Mouse (Mus musculus): ENCODE data around the gene 1700029F12Rik. TPM values are rescaled to one million over a fixed set of nuclear protein-coding genes. Genes with fewer than 3 reads are reported as not detected.

Gene 1700029F12Rik
- polyA plus RNA-seq, 1 experiment from 2014 or later: not detected

GRCm38 (mm10) chr13:97017711-97018110 lies 16.5 kb downstream of the 1700029F12Rik start:
- no peak for ATAC-seq (replicated peaks)
- no peak overlapping the region for H3K4me2 ChIP-seq
- H3K4me1 ChIP-seq: no peaks in the 10 kb centered on the region
- no peak overlapping the region for H3K27ac ChIP-seq
- H3K27me3 ChIP-seq (replicated peaks): no peaks in the 10 kb centered on the region
- H3K36me3 ChIP-seq (replicated peaks): no peaks in the 10 kb centered on the region
- 86% methylated on average over 3 of the region's 3 CpGs for WGBS
- no peaks in the 10 kb centered on the region for H3K9me3 ChIP-seq
- no peak overlapping the region for H3K4me3 ChIP-seq
- no peak overlapping the region for H3K9ac ChIP-seq

GRCm38 (mm10) chr13:97014366-97014765 lies 19.8 kb downstream of the 1700029F12Rik start:
- no peak overlapping the region for H3K9ac ChIP-seq
- no peak overlapping the region for H3K4me3 ChIP-seq
- H3K27me3 ChIP-seq (replicated peaks): no peaks in the 10 kb centered on the region
- no peak overlapping the region for H3K4me2 ChIP-seq
- no peaks in the 10 kb centered on the region for H3K36me3 ChIP-seq (replicated peaks)
- H3K4me1 ChIP-seq: no peaks in the 10 kb centered on the region
- no peak for ATAC-seq (replicated peaks)
- no peaks in the 10 kb centered on the region for H3K9me3 ChIP-seq
- 90% methylated on average over 4 of the region's 4 CpGs for WGBS
- no peak overlapping the region for H3K27ac ChIP-seq

DNA sequence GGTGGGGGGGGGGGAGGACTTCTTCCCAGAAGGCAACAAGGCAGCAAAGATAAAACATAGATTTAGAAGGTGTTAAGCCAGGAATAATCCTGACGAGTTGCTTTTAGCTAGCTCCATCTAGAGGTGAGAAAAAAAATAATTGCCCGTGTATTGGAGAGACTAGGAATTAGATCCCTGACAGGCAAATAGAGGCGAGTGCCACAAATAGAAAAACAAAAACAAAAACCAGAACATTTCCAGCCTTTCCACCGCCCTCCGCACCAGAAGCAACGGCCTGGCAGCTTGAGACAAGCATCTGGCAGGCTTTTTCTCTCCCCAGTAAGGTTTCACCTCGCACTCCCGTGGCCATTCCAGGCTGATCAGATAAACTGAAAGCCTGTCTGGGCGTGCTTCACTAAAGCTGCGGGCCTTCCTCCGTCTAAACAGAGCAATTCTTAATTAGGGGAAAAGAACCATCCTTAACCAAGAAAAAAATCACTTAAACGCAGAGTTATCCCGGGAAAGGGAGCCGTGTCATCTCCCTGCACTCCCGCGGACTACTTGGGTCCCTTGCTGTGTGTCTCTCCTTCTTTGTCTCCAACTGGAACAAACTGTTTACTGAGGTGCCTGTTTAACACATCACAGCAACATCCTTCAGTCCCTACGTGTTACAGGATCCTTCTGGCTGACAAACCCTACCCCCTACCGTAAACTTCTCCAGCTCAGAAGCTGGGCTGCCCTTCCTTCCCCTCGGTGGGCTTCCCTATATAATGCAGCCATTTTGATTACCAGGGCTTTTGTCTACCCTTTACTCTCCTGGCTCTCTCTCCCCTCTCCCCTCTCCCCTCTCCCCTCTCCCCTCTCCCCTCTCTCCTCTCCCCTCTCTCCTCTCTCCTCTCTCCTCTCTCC lies 25.7 kb downstream of the 1700029F12Rik start:
- 2% methylated on average over 19 of the region's 19 CpGs for WGBS
- Histone ChIP-seq H3K4me3 (peak overlapping the region; percentile 41), H3K27me3 (replicated peaks) (no peaks in the 10 kb centered on the region), H3K4me2 (peak overlapping the region; percentile 85), H3K9me3 (no peaks in the 10 kb centered on the region), H3K4me1 (peaks cover 11% of the 10 kb centered on the region), H3K9ac (peak overlapping the region; percentile 49), H3K36me3 (replicated peaks) (no peaks in the 10 kb centered on the region), H3K27ac (peak overlapping the region; percentile 77)
- ATAC-seq (replicated peaks): peak; percentile 92

- 1% methylated on average over 19 of the region's 21 CpGs for WGBS
- peaks cover 11% of the 10 kb centered on the region for H3K4me1 ChIP-seq
- peak; percentile 95 for ATAC-seq (replicated peaks)
- H3K27me3 ChIP-seq (replicated peaks): no peaks in the 10 kb centered on the region
- H3K27ac ChIP-seq: peak overlapping the region; percentile 69
- H3K4me2 ChIP-seq: peak overlapping the region; percentile 85
- peak overlapping the region; percentile 33 for H3K9ac ChIP-seq
- no peaks in the 10 kb centered on the region for H3K9me3 ChIP-seq
- H3K4me3 ChIP-seq: peak overlapping the region; percentile 41
- H3K36me3 ChIP-seq (replicated peaks): no peaks in the 10 kb centered on the region
These were observed 26.5 kb downstream of the 1700029F12Rik start for GRCm38 (mm10) chr13:97007501-97008265.

- Histone ChIP-seq H3K4me2 (peak overlapping the region; percentile 85), H3K27me3 (replicated peaks) (no peaks in the 10 kb centered on the region), H3K4me3 (peak overlapping the region; percentile 41; the same call in 1 of the 2 replicates), H3K27ac (no peak overlapping the region), H3K36me3 (replicated peaks) (no peaks in the 10 kb centered on the region), H3K9ac (no peak overlapping the region), H3K9me3 (no peaks in the 10 kb centered on the region), H3K4me1 (peaks cover 11% of the 10 kb centered on the region)
- no peak for ATAC-seq (replicated peaks)
- WGBS: 51% methylated on average over 2 of the region's 2 CpGs
These were observed 27.4 kb downstream of the 1700029F12Rik start for GRCm38 (mm10) chr13:97006784-97007183.

GRCm38 (mm10) chr13:96997080-96997479 lies 37.1 kb downstream of the 1700029F12Rik start:
- Histone ChIP-seq H3K9ac (no peak overlapping the region), H3K36me3 (replicated peaks) (no peaks in the 10 kb centered on the region), H3K27me3 (replicated peaks) (no peaks in the 10 kb centered on the region), H3K4me3 (no peak overlapping the region), H3K9me3 (no peaks in the 10 kb centered on the region), H3K27ac (no peak overlapping the region), H3K4me1 (no peaks in the 10 kb centered on the region), H3K4me2 (no peak overlapping the region)
- 55% methylated on average over 1 of the region's 1 CpGs for WGBS
- ATAC-seq (replicated peaks): no peak

DNA sequence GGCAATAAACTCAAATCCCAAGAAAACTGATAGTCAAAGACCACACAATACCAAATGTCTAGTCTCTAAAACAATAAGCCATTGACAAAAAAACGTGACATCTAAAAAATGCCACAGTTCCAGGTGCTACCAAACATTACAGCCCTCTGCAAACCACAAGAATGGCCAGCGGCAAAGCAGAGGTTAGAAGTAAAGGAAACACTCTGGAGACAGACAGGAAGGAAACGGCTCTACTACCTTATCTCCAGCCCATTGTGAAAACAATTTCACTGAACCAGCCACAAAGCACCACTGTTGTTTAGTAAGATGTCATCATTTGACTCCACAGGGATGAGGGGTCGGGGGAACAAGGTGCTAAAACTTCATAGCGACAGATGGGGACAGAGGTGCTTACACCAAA lies 38.9 kb downstream of the 1700029F12Rik start:
- Histone ChIP-seq H3K36me3 (replicated peaks) (no peaks in the 10 kb centered on the region), H3K9ac (no peak overlapping the region), H3K4me3 (no peak overlapping the region), H3K9me3 (no peaks in the 10 kb centered on the region), H3K4me1 (no peaks in the 10 kb centered on the region), H3K27me3 (replicated peaks) (no peaks in the 10 kb centered on the region), H3K27ac (no peak overlapping the region), H3K4me2 (no peak overlapping the region)
- ATAC-seq (replicated peaks): no peak
- 83% methylated on average over 5 of the region's 5 CpGs for WGBS

DNA sequence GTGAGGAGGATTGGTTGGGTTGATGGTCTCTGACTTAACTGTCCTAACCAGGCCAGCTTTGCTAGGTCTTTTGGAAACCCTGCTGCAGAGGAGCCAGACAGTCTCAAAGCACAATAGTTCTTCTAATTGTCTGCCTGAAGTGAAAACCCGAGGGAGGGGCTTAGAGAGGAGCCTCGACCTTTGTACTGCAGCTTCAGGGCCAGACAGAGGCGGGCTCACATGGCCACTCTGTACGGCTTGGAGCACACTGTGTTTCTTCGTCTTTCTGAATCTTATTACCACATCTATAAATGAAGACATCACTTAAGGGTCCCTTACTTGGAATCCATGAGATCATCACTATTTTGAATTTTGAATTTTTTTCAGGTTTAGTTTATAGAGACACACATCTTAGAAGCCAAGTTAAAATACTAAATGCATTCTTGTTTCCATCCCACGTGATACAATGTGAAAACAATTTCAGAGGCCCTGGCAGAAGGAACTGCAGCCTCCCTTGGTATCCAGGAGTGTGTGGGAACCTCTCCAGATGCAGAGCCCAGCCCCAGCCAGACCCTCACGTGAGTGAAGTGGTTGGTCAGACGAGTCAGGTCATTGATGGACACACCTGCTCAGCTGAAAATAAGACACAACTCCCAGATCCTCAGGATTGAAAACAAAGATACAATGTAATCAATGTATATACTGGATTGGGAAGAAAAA lies 40.7 kb downstream of the 1700029F12Rik start:
- 36% methylated on average over 8 of the region's 8 CpGs for WGBS
- H3K27me3 ChIP-seq (replicated peaks): no peaks in the 10 kb centered on the region

DNA sequence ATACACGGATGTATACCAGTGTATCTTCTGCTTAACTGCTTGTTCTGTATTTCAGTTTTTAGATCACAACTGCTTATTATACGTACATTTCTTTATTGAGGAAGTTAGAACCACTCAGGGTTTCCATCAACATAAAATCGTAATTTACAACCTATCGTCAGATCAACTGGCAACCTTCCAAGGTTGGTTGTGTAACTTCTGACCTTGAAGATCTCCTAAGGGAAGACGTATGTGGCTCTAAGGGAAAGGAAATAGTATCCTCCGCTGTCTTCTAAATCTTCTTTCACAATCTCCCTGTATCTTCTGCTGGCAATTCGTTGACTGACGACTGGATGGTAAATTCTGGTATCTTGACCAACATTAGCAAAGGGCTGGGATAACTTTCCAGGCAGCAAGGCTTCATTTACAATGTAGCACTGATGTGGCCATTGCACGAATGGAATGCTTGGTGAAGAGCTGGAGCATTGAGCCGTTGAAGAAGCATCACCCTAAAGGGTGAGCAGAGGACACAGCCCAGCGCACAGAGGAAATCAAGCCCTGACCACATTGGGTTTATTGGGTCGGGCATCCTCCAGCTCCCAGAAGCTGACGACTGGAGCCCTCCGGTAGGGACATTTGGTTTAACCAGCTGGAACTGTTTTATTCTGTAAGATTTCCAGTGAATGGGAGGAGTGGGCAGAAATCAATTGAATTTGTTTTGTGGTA lies 43.4 kb downstream of the 1700029F12Rik start:
- 77% methylated on average over 14 of the region's 14 CpGs for WGBS
- no peak overlapping the region for H3K9ac ChIP-seq
- H3K4me2 ChIP-seq: no peak overlapping the region
- H3K4me1 ChIP-seq: no peaks in the 10 kb centered on the region
- no peaks in the 10 kb centered on the region for H3K36me3 ChIP-seq (replicated peaks)
- H3K4me3 ChIP-seq: no peak overlapping the region
- ATAC-seq (replicated peaks): no peak
- H3K9me3 ChIP-seq: no peaks in the 10 kb centered on the region
- H3K27ac ChIP-seq: no peak overlapping the region
- H3K27me3 ChIP-seq (replicated peaks): no peaks in the 10 kb centered on the region

More for the DNA sequence above, 40.7 kb downstream of the 1700029F12Rik start:
- H3K4me3 ChIP-seq: no peak overlapping the region
- H3K36me3 ChIP-seq (replicated peaks): no peaks in the 10 kb centered on the region
- H3K9me3 ChIP-seq: no peaks in the 10 kb centered on the region
- H3K27ac ChIP-seq: no peak overlapping the region
- H3K4me2 ChIP-seq: no peak overlapping the region
- H3K9ac ChIP-seq: no peak overlapping the region
- no peak for ATAC-seq (replicated peaks)
- H3K4me1 ChIP-seq: no peaks in the 10 kb centered on the region

DNA sequence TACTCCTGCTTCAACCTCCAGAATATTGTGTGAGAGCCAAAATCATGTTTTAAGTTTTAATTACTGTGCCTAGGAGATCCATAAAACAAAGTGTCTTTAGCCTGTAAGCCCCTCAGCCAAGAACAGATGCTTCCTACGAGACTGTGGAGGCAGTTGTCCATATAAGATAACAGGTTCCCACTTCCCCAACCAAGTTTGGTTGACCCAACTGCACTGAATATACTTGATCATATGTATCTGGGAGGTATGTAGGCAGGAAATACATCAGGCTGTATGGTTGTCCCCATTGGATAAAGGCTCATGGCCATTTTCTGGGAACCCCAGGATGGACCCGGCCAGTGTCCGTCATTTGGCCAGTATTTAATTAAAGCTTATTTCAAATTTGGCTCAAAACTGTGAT lies 44.1 kb downstream of the 1700029F12Rik start:
- Histone ChIP-seq H3K4me2 (no peak overlapping the region), H3K27ac (no peak overlapping the region), H3K36me3 (replicated peaks) (no peaks in the 10 kb centered on the region), H3K4me1 (no peaks in the 10 kb centered on the region), H3K9me3 (no peaks in the 10 kb centered on the region), H3K9ac (no peak overlapping the region), H3K4me3 (no peak overlapping the region), H3K27me3 (replicated peaks) (no peaks in the 10 kb centered on the region)
- WGBS: 92% methylated on average over 3 of the region's 3 CpGs
- ATAC-seq (replicated peaks): no peak

- H3K4me2 ChIP-seq: no peak overlapping the region
- no peak for ATAC-seq (replicated peaks)
- no peak overlapping the region for H3K9ac ChIP-seq
- no peak overlapping the region for H3K4me3 ChIP-seq
- 96% methylated on average over 16 of the region's 16 CpGs for WGBS
- H3K27ac ChIP-seq: no peak overlapping the region
- H3K36me3 ChIP-seq (replicated peaks): no peaks in the 10 kb centered on the region
- H3K4me1 ChIP-seq: no peaks in the 10 kb centered on the region
- no peaks in the 10 kb centered on the region for H3K27me3 ChIP-seq (replicated peaks)
- H3K9me3 ChIP-seq: no peaks in the 10 kb centered on the region
These were observed 45.0 kb downstream of the 1700029F12Rik start for GRCm38 (mm10) chr13:96989129-96989528.
